Comparison of ENCODE assay signal across 8 mouse cellular contexts in the genomic region with DNA sequence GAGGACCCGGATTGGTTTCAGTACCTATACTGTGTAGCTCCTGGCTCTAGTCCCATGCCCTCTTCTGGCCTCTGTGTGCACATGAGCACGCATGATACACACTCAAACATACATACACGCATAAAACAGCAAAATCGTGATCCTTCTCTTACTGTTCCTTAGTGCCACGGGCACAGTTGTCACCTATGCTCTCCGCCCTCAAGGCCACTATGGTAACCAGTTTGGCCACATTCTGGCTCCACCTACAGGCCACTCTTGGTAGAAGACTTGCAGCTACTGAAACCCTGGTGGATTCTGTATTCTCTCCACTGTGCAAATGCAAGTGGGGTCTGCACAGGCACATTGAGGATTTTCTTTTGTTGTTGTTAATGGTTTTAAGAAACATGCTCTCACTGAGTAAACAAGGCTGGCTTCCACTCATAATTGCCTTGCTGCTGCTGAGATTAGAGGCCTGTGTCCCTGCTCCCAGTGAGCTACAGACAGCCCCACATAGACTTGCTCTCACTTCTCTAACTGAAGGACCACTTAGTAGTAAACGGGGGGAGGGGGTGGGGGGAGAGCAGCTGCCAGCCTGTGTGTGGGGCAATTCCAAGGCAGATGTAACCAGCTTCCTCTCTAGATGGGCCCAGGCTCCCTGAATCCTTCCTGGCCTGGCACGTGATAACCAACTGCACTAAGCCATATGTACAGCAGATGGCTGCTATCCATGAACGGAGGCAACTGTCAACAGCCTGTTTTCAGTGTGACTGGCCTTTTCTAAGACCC. TPM values are rescaled to one million over a fixed set of nuclear protein-coding genes. Genes with fewer than 3 reads are reported as not detected.
DNase-seq lines count a peak whose midpoint lies in the region; ATAC-seq lines count a peak whose summit lies in the region.

No protein-coding gene starts in this region.

- peak; percentile 83 for DNase-seq in cerebellum, adult 9-10 months
- peak; percentile 64 for DNase-seq in frontal cortex, postnatal 25 days (ENCODE audit: low spot score in 2 of 2)
- peak; percentile 33 for DNase-seq in hindlimb bud, embryonic 11.5 days (ENCODE audit: extremely low spot score, low read depth, low spot score)
- peak; percentile 59 to 74 for DNase-seq in left cerebral cortex, postnatal 10 days (ENCODE audit: extremely low spot score in 1 of 2, low spot score in 2 of 2)
- DNase-seq in right cerebral cortex, adult 2 months (ENCODE audit: low spot score in 2 of 2) = peak; percentile 78 to 87
- no peak for DNase-seq in Muller cell, postnatal 12 days (ENCODE audit: inconsistent ontology term)

- ATAC-seq in activated CD4-positive, CD25-positive, alpha-beta regulatory T cell, adult 4 months = peak; percentile 59
- peak; percentile 93 for ATAC-seq in megakaryocyte, adult 5-6 weeks (ENCODE audit: poor library complexity, severe bottlenecking)

- intact Hi-C loops in left cerebral cortex, postnatal 10 days (cut with DNase I) = no loop called here

RNA-seq across cellular contexts. Expression of a gene that starts 8.5 kb away (rescaled TPM):
- polyA plus RNA-seq in activated CD4-positive, CD25-positive, alpha-beta regulatory T cell, adult 4 months (2017; shearing (Covaris generic)) = 100 to 1,000 TPM; 262 to 349 TPM
- total RNA-seq in left cerebral cortex, postnatal 10 days (2021) = 100 to 1,000 TPM; 467 TPM
- total RNA-seq in megakaryocyte, adult 5-6 weeks (2015) = 371 and 395 TPM in 2 replicates
- 580 and 630 TPM in 2 replicates for total RNA-seq in megakaryocyte, adult 5-6 weeks (2017)

RNA-seq across cellular contexts. Expression of a gene that starts 13.1 kb away (rescaled TPM):
- polyA plus RNA-seq in activated CD4-positive, CD25-positive, alpha-beta regulatory T cell, adult 4 months (2017; shearing (Covaris generic)) = not detected
- total RNA-seq in left cerebral cortex, postnatal 10 days (2021) = under 1 TPM; 0.26 to 0.88 TPM
- total RNA-seq in megakaryocyte, adult 5-6 weeks (2015) = 0.07 TPM in 1 of 2 replicates, not detected in the other
- total RNA-seq in megakaryocyte, adult 5-6 weeks (2017) = not detected in 2 replicates

RNA-seq across cellular contexts. Expression of a gene that starts 22.8 kb away (rescaled TPM):
- not detected for polyA plus RNA-seq in activated CD4-positive, CD25-positive, alpha-beta regulatory T cell, adult 4 months (2017; shearing (Covaris generic))
- total RNA-seq in left cerebral cortex, postnatal 10 days (2021) = not detected
- not detected in 2 replicates for total RNA-seq in megakaryocyte, adult 5-6 weeks (2015)
- not detected in 2 replicates for total RNA-seq in megakaryocyte, adult 5-6 weeks (2017)

RNA-seq across cellular contexts. Expression of a gene that starts 50.4 kb away (rescaled TPM):
- polyA plus RNA-seq in activated CD4-positive, CD25-positive, alpha-beta regulatory T cell, adult 4 months (2017; shearing (Covaris generic)) = 10 to 100 TPM in 1 of 2 experiments, 1 to 10 TPM in 1; 8.0 to 10.3 TPM
- total RNA-seq in left cerebral cortex, postnatal 10 days (2021) = 10 to 100 TPM; 60.8 to 61.3 TPM
- total RNA-seq in megakaryocyte, adult 5-6 weeks (2015) = 3.8 and 6.9 TPM in 2 replicates
- 2.8 and 3.3 TPM in 2 replicates for total RNA-seq in megakaryocyte, adult 5-6 weeks (2017)
